Mouse (Mus musculus) CD4-positive naive resting alpha-beta T cell, adult 76 days (primary cell): ENCODE results near the gene Syce1. TPM values are rescaled to one million over a fixed set of nuclear protein-coding genes. Genes with fewer than 3 reads are reported as not detected.

Experiments used
- total RNA-seq: library from RNA; stranded (reverse); gene quantifications from one replicate; pipeline ENCODE4 v1.2.4, GENCODE M21; 2023

Syce1 gene
- not detected for total RNA-seq

GRCm38 (mm10) chr7:140787406-140788052 is at the start of gene Syce1:
TSS of gene Syce1 (minus strand) at chr7:140787852.

GRCm38 (mm10) chr7:140834968-140835757 is 47.5 kb upstream of the Syce1 start, which contains the start of gene Urah:
TSS of gene Urah (plus strand) at chr7:140835018.

GRCm38 (mm10) chr7:140821653-140822329 is 34.1 kb upstream of the Syce1 start, which contains the start of gene Zfp941:
TSS of gene Zfp941 (minus strand) at chr7:140822178.

GRCm38 (mm10) chr7:140763447-140764020 is 24.1 kb downstream of the Syce1 start, which contains the start of gene Cyp2e1:
TSS of gene Cyp2e1 (plus strand) at chr7:140763739.

Other genes with a start within 250 kb of the Syce1 start
- gene Olfr538, start 220.0 kb downstream of the Syce1 start, total RNA-seq = not detected
- not detected for gene Olfr46, start 186.6 kb downstream of the Syce1 start, total RNA-seq
- gene Olfr61, start 158.9 kb downstream of the Syce1 start, total RNA-seq = not detected
- gene Olfr53, start 141.4 kb downstream of the Syce1 start, total RNA-seq = not detected
- gene Olfr539, start 127.9 kb downstream of the Syce1 start, total RNA-seq = not detected
- gene Olfr45, start 105.9 kb downstream of the Syce1 start, total RNA-seq = not detected
- gene Olfr541, start 90.6 kb downstream of the Syce1 start, total RNA-seq = not detected
- not detected for gene Cyp2e1, start 24.1 kb downstream of the Syce1 start, total RNA-seq
- not detected for gene Zfp941, start 34.3 kb upstream of the Syce1 start, total RNA-seq
- gene Urah, start 47.2 kb upstream of the Syce1 start, total RNA-seq = not detected
- gene Scgb1c1, start 57.7 kb upstream of the Syce1 start, total RNA-seq = not detected
- gene Odf3, start 60.0 kb upstream of the Syce1 start, total RNA-seq = not detected
- not detected for gene Gm45785, start 68.5 kb upstream of the Syce1 start, total RNA-seq
- 101 TPM for gene Ric8a, start 69.1 kb upstream of the Syce1 start, total RNA-seq
- 32.4 TPM for gene Bet1l, start 69.7 kb upstream of the Syce1 start, total RNA-seq
- gene Psmd13, start 94.1 kb upstream of the Syce1 start, total RNA-seq = 67.4 TPM
- 6.3 TPM for gene Sirt3, start 94.5 kb upstream of the Syce1 start, total RNA-seq
- not detected for gene Cox8b, start 112.6 kb upstream of the Syce1 start, total RNA-seq
- not detected for gene Nlrp6, start 133.1 kb upstream of the Syce1 start, total RNA-seq
- 12.4 TPM for gene Pgghg, start 153.5 kb upstream of the Syce1 start, total RNA-seq
- not detected for gene Ifitm5, start 162.4 kb upstream of the Syce1 start, total RNA-seq
- not detected for gene Gm45717, start 168.1 kb upstream of the Syce1 start, total RNA-seq
- gene Ifitm2, start 168.1 kb upstream of the Syce1 start, total RNA-seq = 12.7 TPM
- not detected for gene Ifitm1, start 179.4 kb upstream of the Syce1 start, total RNA-seq
- 6.7 TPM for gene Ifitm3, start 222.9 kb upstream of the Syce1 start, total RNA-seq
- 1.6 TPM for gene Ifitm6, start 230.1 kb upstream of the Syce1 start, total RNA-seq
- not detected for gene Gm17387, start 241.3 kb upstream of the Syce1 start, total RNA-seq